Mouse (Mus musculus): ENCODE results near the gene Mt3. TPM values are rescaled to one million over a fixed set of nuclear protein-coding genes. Genes with fewer than 3 reads are reported as not detected.

The Mt3 gene
- polyA plus RNA-seq, 1 experiment, result not detected

GRCm38 (mm10) chr8:94182055-94182929, 29.9 kb downstream of the Mt3 start:
- H3K36me3 ChIP-seq (replicated peaks; ENCODE audit: low read length), result peaks cover 7% of the 10 kb centered on the region
- H3K4me1 ChIP-seq, result peaks cover 77% of the 10 kb centered on the region
- TF ChIP-seq GATA1 (IDR thresholded peaks at IDR 0.05; ENCODE audit: borderline replicate concordance, low read length) (no peak), FLI1 (IDR thresholded peaks at IDR 0.05; ENCODE audit: low read length) (no peak)
- no peaks in the 10 kb centered on the region for H3K9me3 ChIP-seq
- peak overlapping the region; percentile 91 for H3K4me3 ChIP-seq (replicated peaks)
- H3K27me3 ChIP-seq (replicated peaks), result peaks cover 23% of the 10 kb centered on the region

GRCm38 (mm10) chr8:94183117-94183516, 30.7 kb downstream of the Mt3 start:
- TF ChIP-seq FLI1 (IDR thresholded peaks at IDR 0.05; ENCODE audit: low read length) (no peak), GATA1 (IDR thresholded peaks at IDR 0.05; ENCODE audit: borderline replicate concordance, low read length) (no peak)
- Histone ChIP-seq H3K9me3 (no peaks in the 10 kb centered on the region), H3K4me1 (peaks cover 76% of the 10 kb centered on the region), H3K36me3 (replicated peaks; ENCODE audit: low read length) (peaks cover 7% of the 10 kb centered on the region), H3K27me3 (replicated peaks) (peaks cover 28% of the 10 kb centered on the region), H3K4me3 (replicated peaks) (peak overlapping the region; percentile 91)

GRCm38 (mm10) chr8:94184357-94184843, 32.0 kb downstream of the Mt3 start:
- Histone ChIP-seq H3K9me3 (no peaks in the 10 kb centered on the region), H3K27me3 (replicated peaks) (peaks cover 30% of the 10 kb centered on the region), H3K4me3 (replicated peaks) (no peak overlapping the region), H3K36me3 (replicated peaks; ENCODE audit: low read length) (peaks cover 7% of the 10 kb centered on the region), H3K4me1 (peaks cover 71% of the 10 kb centered on the region)
- TF ChIP-seq FLI1 (IDR thresholded peaks at IDR 0.05; ENCODE audit: low read length) (no peak), GATA1 (IDR thresholded peaks at IDR 0.05; ENCODE audit: borderline replicate concordance, low read length) (no peak)

- Histone ChIP-seq H3K4me1 (peaks cover 71% of the 10 kb centered on the region), H3K4me3 (replicated peaks) (no peak overlapping the region), H3K9me3 (no peaks in the 10 kb centered on the region), H3K36me3 (replicated peaks; ENCODE audit: low read length) (no peaks in the 10 kb centered on the region), H3K27me3 (replicated peaks) (peaks cover 33% of the 10 kb centered on the region)
- TF ChIP-seq FLI1 (IDR thresholded peaks at IDR 0.05; ENCODE audit: low read length) (no peak), GATA1 (IDR thresholded peaks at IDR 0.05; ENCODE audit: borderline replicate concordance, low read length) (no peak)
Observed at GRCm38 (mm10) chr8:94185791-94186190, 33.4 kb downstream of the Mt3 start.

- no peaks in the 10 kb centered on the region for H3K36me3 ChIP-seq (replicated peaks; ENCODE audit: low read length)
- peak overlapping the region; percentile 74 for H3K4me3 ChIP-seq (replicated peaks)
- no peak for TF ChIP-seq GATA1 (IDR thresholded peaks at IDR 0.05; ENCODE audit: borderline replicate concordance, low read length)
- TF ChIP-seq FLI1 (IDR thresholded peaks at IDR 0.05; ENCODE audit: low read length), result no peak
- peaks cover 77% of the 10 kb centered on the region for H3K4me1 ChIP-seq
- no peaks in the 10 kb centered on the region for H3K9me3 ChIP-seq
- H3K27me3 ChIP-seq (replicated peaks), result peaks cover 33% of the 10 kb centered on the region
Observed at GRCm38 (mm10) chr8:94186542-94186941, 34.1 kb downstream of the Mt3 start.

GRCm38 (mm10) chr8:94187290-94188002, 35.0 kb downstream of the Mt3 start:
- Histone ChIP-seq H3K4me3 (replicated peaks) (peak overlapping the region; percentile 54), H3K9me3 (no peaks in the 10 kb centered on the region), H3K36me3 (replicated peaks; ENCODE audit: low read length) (no peaks in the 10 kb centered on the region), H3K27me3 (replicated peaks) (peaks cover 33% of the 10 kb centered on the region), H3K4me1 (peaks cover 73% of the 10 kb centered on the region)
- no peak for TF ChIP-seq GATA1 (IDR thresholded peaks at IDR 0.05; ENCODE audit: borderline replicate concordance, low read length)
- TF ChIP-seq FLI1 (IDR thresholded peaks at IDR 0.05; ENCODE audit: low read length), result no peak

- Histone ChIP-seq H3K36me3 (replicated peaks; ENCODE audit: low read length) (no peaks in the 10 kb centered on the region), H3K9me3 (no peaks in the 10 kb centered on the region), H3K27me3 (replicated peaks) (peaks cover 34% of the 10 kb centered on the region), H3K4me1 (peaks cover 53% of the 10 kb centered on the region), H3K4me3 (replicated peaks) (peak overlapping the region; percentile 14)
- TF ChIP-seq GATA1 (IDR thresholded peaks at IDR 0.05; ENCODE audit: borderline replicate concordance, low read length) (no peak), FLI1 (IDR thresholded peaks at IDR 0.05; ENCODE audit: low read length) (no peak)
Observed at GRCm38 (mm10) chr8:94189275-94190031, 37.0 kb downstream of the Mt3 start.

GRCm38 (mm10) chr8:94191101-94191691, 38.8 kb downstream of the Mt3 start:
- Histone ChIP-seq H3K4me1 (peaks cover 45% of the 10 kb centered on the region), H3K9me3 (no peaks in the 10 kb centered on the region), H3K27me3 (replicated peaks) (peaks cover 27% of the 10 kb centered on the region), H3K4me3 (replicated peaks) (peak overlapping the region; percentile 89), H3K36me3 (replicated peaks; ENCODE audit: low read length) (no peaks in the 10 kb centered on the region)
- TF ChIP-seq FLI1 (IDR thresholded peaks at IDR 0.05; ENCODE audit: low read length) (no peak), GATA1 (IDR thresholded peaks at IDR 0.05; ENCODE audit: borderline replicate concordance, low read length) (no peak)

GRCm38 (mm10) chr8:94192926-94193325, 40.5 kb downstream of the Mt3 start:
- H3K9me3 ChIP-seq, result no peaks in the 10 kb centered on the region
- no peaks in the 10 kb centered on the region for H3K36me3 ChIP-seq (replicated peaks; ENCODE audit: low read length)
- TF ChIP-seq GATA1 (IDR thresholded peaks at IDR 0.05; ENCODE audit: borderline replicate concordance, low read length), result no peak
- no peak for TF ChIP-seq FLI1 (IDR thresholded peaks at IDR 0.05; ENCODE audit: low read length)
- H3K4me1 ChIP-seq, result peaks cover 28% of the 10 kb centered on the region
- no peak overlapping the region for H3K4me3 ChIP-seq (replicated peaks)
- peaks cover 15% of the 10 kb centered on the region for H3K27me3 ChIP-seq (replicated peaks)
